Mouse (Mus musculus) bone marrow, adult 2 months (tissue): ENCODE data around the gene Pla2g5.

Source experiments
- CTCF ChIP-seq: fragments of 200-500 bp; IDR thresholded peaks from 2 replicates; pipeline ENCODE4 v1.5.1; 2011; ENCODE audit warnings: low read length, control low read depth; ENCODE audit not compliant: control insufficient read depth, insufficient read depth
- POLR2A ChIP-seq: fragments of 200-500 bp; IDR thresholded peaks from 2 replicates; pipeline ENCODE4 v1.6.1; 2011; ENCODE audit warnings: low read depth, mild to moderate bottlenecking, control low read depth, low read length, borderline replicate concordance; ENCODE audit not compliant: control insufficient read depth

DNA sequence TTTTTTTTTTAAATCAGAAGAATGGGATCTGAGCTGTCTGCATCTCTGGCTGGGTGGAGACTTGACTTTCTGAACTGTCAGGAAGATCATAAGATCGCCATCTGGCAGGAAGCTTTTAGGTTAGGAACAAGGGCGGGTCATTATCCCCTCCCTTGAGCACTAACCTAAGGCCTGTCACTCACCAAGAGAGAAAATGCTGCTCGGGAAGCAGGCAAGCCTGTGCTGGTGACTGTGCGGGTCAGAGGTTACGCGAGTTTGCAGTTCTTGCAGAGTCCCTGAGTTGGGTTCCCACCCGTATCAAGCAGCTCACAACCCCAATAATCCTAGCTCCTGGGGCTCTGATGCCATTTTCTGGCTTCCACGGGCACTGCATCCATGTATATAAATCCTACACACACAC is 5.4 kb upstream of the Pla2g5 start:
- no peak for TF ChIP-seq POLR2A
- no peak for TF ChIP-seq CTCF
